Mouse (Mus musculus) heart, embryonic 10.5 days (tissue): ENCODE results near the gene Prss32. TPM values are rescaled to one million over a fixed set of nuclear protein-coding genes. Genes with fewer than 3 reads are reported as not detected.
"Not testable (repeated sequence)": the region's sequence is repeated elsewhere in the genome, so short reads cannot be mapped to it uniquely, and the experiment has no call there.

Experiments used
- DNase-seq: peaks from one replicate; pipeline ENCODE4 v3.0.0-alpha.2; 2017; ENCODE audit warnings: low spot score
- H3K27ac ChIP-seq: fragments of 300-500 bp; sonication (generic); 2 replicates; pipeline ENCODE4 v1.5.1; 2016; ENCODE audit warnings: mild to moderate bottlenecking
- H3K27me3 ChIP-seq: fragments of 300-500 bp; sonication (generic); 2 replicates; pipeline ENCODE4 v1.6.1; 2016; ENCODE audit warnings: mild to moderate bottlenecking; ENCODE audit not compliant: poor library complexity, insufficient read depth, severe bottlenecking
- H3K36me3 ChIP-seq: fragments of 300-500 bp; sonication (generic); 2 replicates; pipeline ENCODE4 v1.6.1; 2016; ENCODE audit warnings: mild to moderate bottlenecking, moderate library complexity
- H3K4me1 ChIP-seq: fragments of 300-500 bp; sonication (generic); 2 replicates; pipeline ENCODE4 v1.6.1; 2016; ENCODE audit warnings: mild to moderate bottlenecking
- H3K4me3 ChIP-seq: fragments of 300-500 bp; sonication (generic); 2 replicates; pipeline ENCODE4 v1.5.1; 2016; ENCODE audit warnings: mild to moderate bottlenecking, moderate library complexity
- H3K9me3 ChIP-seq: fragments of 300-500 bp; sonication (generic); 2 replicates; pipeline ENCODE4 v1.6.1; 2016; ENCODE audit warnings: mild to moderate bottlenecking, moderate library complexity
- WGBS: fragments of 180-500 bp; shearing (Covaris S2); methylation state at CpG from one replicate; pipeline ENCODE4 v1.1.7; 2016; 5-methylcytosine and 5-hydroxymethylcytosine counted together
- polyA plus RNA-seq: library from polyadenylated mRNA; unstranded; fragments of >200 nt; fragmentation: Nextera tagmentation; extraction: Ambion mirVana; gene quantifications from 2 replicates; pipeline ENCODE4 v1.2.1, GENCODE M21; 2016

Gene Prss32
- polyA plus RNA-seq, 1 experiment from 2014 or later, result not detected

- no peak overlapping the region for H3K27ac ChIP-seq
Observed at GRCm38 (mm10) chr17:23850853-23851749, 7.4 kb downstream of the Prss32 start.

GRCm38 (mm10) chr17:23853292-23853691, 9.6 kb downstream of the Prss32 start:
- Histone ChIP-seq H3K27ac (no peak overlapping the region), H3K9me3 (no peaks in the 10 kb centered on the region), H3K36me3 (no peaks in the 10 kb centered on the region), H3K4me3 (0 out of 2 replicates have a peak overlapping the region, but pooled peaks have one; percentile 15), H3K4me1 (peaks cover 4% of the 10 kb centered on the region; the same call in 1 of the 2 replicates), H3K27me3 (peaks cover 7% of the 10 kb centered on the region; the same call in 1 of the 2 replicates)
- WGBS, result 37% methylated on average over 5 of the region's 5 CpGs
- no peak for DNase-seq

More at GRCm38 (mm10) chr17:23850853-23851749, 7.4 kb downstream of the Prss32 start:
- Histone ChIP-seq H3K4me1 (peaks cover 4% of the 10 kb centered on the region; the same call in 1 of the 2 replicates), H3K36me3 (no peaks in the 10 kb centered on the region), H3K4me3 (no peak overlapping the region), H3K27me3 (peaks cover 4% of the 10 kb centered on the region; the same call in 1 of the 2 replicates), H3K9me3 (no peaks in the 10 kb centered on the region)
- 54% methylated on average over 18 of the region's 19 CpGs for WGBS
- no peak for DNase-seq

GRCm38 (mm10) chr17:23854229-23854765, 10.6 kb downstream of the Prss32 start:
- H3K4me1 ChIP-seq, result peaks cover 4% of the 10 kb centered on the region; the same call in 1 of the 2 replicates
- 72% methylated on average over 10 of the region's 10 CpGs for WGBS

DNA sequence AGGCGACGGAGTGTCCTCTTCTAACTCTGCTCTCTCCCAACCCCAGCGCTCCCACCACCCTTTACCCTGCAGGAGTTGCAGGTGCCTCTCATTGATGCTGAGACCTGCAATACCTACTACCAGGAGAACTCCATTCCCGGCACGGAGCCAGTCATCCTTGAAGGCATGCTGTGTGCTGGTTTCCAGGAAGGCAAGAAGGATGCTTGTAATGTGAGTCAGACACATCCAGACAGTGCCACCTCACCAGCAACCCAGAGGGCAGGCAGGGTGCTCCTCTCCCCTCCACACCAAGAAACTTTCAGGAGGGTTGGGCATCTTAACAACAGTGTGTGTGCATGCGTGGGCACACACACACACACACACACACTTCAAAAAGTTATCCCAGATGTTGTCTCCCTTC, 13.5 kb downstream of the Prss32 start:
- Histone ChIP-seq H3K4me3 (no peak overlapping the region), H3K36me3 (no peaks in the 10 kb centered on the region), H3K9me3 (no peaks in the 10 kb centered on the region), H3K4me1 (peaks cover 8% of the 10 kb centered on the region; the same call in 1 of the 2 replicates), H3K27me3 (peaks cover 20% of the 10 kb centered on the region; the same call in 1 of the 2 replicates), H3K27ac (no peak overlapping the region)
- 77% methylated on average over 6 of the region's 6 CpGs for WGBS
- no peak for DNase-seq

More at GRCm38 (mm10) chr17:23854229-23854765, 10.6 kb downstream of the Prss32 start:
- H3K27me3 ChIP-seq, result peaks cover 9% of the 10 kb centered on the region; the same call in 1 of the 2 replicates
- no peak for DNase-seq
- H3K27ac ChIP-seq, result no peak overlapping the region; the same call in 1 of the 2 replicates
- H3K36me3 ChIP-seq, result no peaks in the 10 kb centered on the region
- H3K9me3 ChIP-seq, result no peaks in the 10 kb centered on the region
- H3K4me3 ChIP-seq, result no peak overlapping the region

DNA sequence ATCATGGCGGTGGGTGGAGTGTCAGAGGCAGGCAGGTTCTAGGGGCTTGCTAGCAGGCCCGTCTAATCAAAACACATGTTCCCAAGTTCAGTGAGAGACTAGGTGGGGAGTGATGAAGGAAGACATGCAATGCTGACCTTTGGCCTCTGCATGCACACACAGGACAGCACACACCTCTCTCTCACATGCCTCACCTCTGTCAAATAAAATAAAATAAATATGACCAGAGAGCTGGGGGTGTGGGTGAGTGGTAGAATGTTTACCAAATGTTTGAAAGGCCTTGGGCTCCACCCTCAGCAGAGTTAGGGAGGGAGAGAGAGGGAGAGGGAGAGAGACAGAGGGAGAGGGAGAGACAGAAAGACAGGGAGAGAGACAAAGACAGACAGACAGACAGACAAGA, 14.3 kb downstream of the Prss32 start:
- Histone ChIP-seq H3K36me3 (no peaks in the 10 kb centered on the region), H3K9me3 (no peaks in the 10 kb centered on the region), H3K27me3 (peaks cover 20% of the 10 kb centered on the region; the same call in 1 of the 2 replicates), H3K4me1 (peaks cover 8% of the 10 kb centered on the region; the same call in 1 of the 2 replicates), H3K27ac (no peak overlapping the region), H3K4me3 (no peak overlapping the region)
- DNase-seq, result no peak
- WGBS, result 77% methylated on average over 2 of the region's 2 CpGs

DNA sequence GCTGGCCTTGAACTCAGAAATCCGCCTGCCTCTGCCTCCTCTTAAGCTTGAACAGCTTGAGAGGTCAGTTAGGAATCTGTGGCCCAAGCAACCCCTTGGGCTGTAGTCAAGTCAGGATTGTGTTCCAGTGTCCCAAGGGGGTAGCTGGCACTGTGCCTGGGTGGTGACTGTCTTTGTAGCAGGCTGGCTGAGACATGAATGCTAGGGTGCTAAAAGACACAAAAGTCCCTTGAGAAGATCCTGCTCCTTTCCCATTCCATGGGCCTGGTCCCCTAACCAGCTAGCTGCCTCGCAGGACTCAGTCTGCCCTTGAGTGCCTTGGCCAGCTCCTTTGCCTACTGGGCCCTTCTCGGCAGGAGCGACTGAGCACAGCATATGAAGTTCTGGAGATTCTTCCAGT, 19.3 kb downstream of the Prss32 start:
- H3K27ac ChIP-seq, result no peak overlapping the region
- no peaks in the 10 kb centered on the region; the same call in 1 of the 2 replicates for H3K9me3 ChIP-seq
- no peak for DNase-seq
- no peak overlapping the region for H3K4me3 ChIP-seq
- WGBS, result 79% methylated on average over 4 of the region's 4 CpGs
- H3K36me3 ChIP-seq, result no peaks in the 10 kb centered on the region
- 0 out of 2 replicates have a peak, but pooled peaks cover 4% of the 10 kb centered on the region for H3K4me1 ChIP-seq
- H3K27me3 ChIP-seq, result peaks cover 15% of the 10 kb centered on the region; the same call in 1 of the 2 replicates

DNA sequence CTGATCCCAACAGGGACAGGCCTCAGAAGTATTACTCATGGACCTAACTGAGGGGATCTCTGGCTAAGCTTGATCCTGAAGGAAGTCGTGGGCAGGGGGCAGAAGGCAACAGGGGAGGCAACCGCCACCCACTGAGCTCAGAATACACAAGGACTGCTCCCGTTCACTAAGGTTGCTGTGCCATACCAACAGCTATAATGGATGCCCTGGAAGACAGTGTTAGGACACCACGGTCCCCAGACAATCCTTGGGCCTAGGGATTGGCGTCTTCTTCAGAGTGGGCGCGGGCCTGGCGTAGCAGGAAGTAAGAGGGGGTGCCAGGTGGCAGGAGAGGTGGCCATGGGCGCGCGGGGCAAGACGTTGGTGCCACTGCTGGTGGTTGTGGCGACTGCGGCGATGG, 24.1 kb downstream of the Prss32 start, which contains the start of gene Prss21:
Prss21 (plus strand) TSS at position 301 of the 400 bp plus-strand sequence.
- H3K9me3 ChIP-seq, result no peaks in the 10 kb centered on the region; the same call in 1 of the 2 replicates
- no peak within 1 kb of the TSS for H3K4me3 ChIP-seq
- H3K36me3 ChIP-seq, result no peaks in the 10 kb centered on the region
- WGBS, result 78% methylated on average over 15 of the region's 15 CpGs
- H3K4me1 ChIP-seq, result peaks cover 6% of the 10 kb centered on the region; the same call in 1 of the 2 replicates
- DNase-seq, result no peak
- 0 out of 2 replicates have a peak, but pooled peaks cover 3% of the 10 kb centered on the region for H3K27me3 ChIP-seq
- no peak within 1 kb of the TSS for H3K27ac ChIP-seq

DNA sequence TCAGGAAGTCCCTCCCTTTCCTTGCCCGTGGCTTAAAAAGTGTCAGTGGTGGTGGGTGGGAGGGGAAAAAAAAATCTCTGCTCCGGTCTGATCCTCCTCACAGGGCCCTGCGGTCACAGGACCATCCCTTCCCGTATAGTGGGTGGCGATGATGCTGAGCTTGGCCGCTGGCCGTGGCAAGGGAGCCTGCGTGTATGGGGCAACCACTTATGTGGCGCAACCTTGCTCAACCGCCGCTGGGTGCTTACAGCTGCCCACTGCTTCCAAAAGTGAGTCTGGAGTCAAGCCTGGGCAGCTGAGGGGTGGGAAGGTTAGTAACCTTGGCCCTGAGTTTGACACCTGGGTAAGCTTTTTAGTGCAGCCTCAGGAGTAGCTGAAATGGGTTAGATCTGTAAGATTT, 24.9 kb downstream of the Prss32 start:
- 0 out of 2 replicates have a peak, but pooled peaks cover 3% of the 10 kb centered on the region for H3K27me3 ChIP-seq
- no peak overlapping the region for H3K4me3 ChIP-seq
- H3K9me3 ChIP-seq, result no peaks in the 10 kb centered on the region; the same call in 1 of the 2 replicates
- peaks cover 6% of the 10 kb centered on the region; the same call in 1 of the 2 replicates for H3K4me1 ChIP-seq
- no peak overlapping the region for H3K27ac ChIP-seq
- 82% methylated on average over 11 of the region's 11 CpGs for WGBS
- DNase-seq, result no peak
- H3K36me3 ChIP-seq, result no peaks in the 10 kb centered on the region

DNA sequence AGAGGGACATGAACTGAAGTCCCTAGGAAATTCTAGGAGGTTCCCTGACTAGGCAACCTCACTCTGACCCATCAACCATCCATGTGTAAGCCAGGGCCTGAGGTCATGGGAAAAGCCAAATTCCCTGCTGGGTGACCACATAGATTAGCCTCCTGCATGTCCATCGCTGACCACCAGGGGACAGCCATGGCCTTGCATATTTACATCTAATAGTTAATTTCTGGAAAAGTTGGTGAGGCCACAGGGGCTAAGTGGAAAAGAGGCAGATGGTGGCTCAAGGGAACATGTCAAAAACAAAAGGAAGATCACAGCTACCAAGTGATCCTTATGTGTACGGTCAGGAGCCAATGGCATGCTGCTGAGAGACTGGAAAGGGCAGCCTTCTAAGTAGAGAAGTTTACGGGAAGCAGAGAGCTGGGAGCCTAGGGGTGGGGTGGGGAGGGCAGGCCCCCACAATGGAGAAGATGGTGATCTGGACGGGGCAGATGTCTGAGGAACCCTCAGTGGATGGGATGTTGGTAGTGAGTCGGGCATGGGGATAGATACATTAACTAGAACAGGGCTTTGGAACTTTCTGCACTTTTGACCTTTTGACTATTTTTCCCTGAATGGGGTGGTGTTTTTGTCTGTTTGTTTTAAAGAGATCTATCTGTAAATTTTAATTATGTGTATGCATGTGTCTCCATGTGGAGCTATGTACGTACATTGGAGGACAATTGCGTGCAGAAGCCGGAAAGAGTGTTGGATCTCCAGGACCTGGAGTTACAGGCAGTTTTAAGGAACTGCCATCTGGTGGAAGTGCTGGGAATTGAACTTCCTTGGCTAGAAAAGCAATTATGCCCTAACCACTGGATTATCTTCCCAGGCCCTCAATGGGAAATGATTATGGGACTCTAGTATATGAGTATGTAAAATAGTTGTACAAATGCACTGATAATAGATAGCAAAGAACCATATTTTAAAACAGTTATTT, 30.5 kb downstream of the Prss32 start:
- Histone ChIP-seq H3K36me3 (no peaks in the 10 kb centered on the region), H3K9me3 (no peaks in the 10 kb centered on the region), H3K27me3 (peaks cover 4% of the 10 kb centered on the region; the same call in 1 of the 2 replicates), H3K27ac (no peak overlapping the region), H3K4me3 (no peak overlapping the region), H3K4me1 (peaks cover 10% of the 10 kb centered on the region)
- DNase-seq, result no peak
- WGBS, result 43% methylated on average over 8 of the region's 8 CpGs

- peaks cover 4% of the 10 kb centered on the region; the same call in 1 of the 2 replicates for H3K27me3 ChIP-seq
- H3K9me3 ChIP-seq, result no peaks in the 10 kb centered on the region
- no peak overlapping the region for H3K27ac ChIP-seq
- no peaks in the 10 kb centered on the region for H3K36me3 ChIP-seq
- no peak for DNase-seq
- 59% methylated on average over 3 of the region's 3 CpGs for WGBS
- H3K4me3 ChIP-seq, result no peak overlapping the region
- peaks cover 4% of the 10 kb centered on the region for H3K4me1 ChIP-seq
Observed at GRCm38 (mm10) chr17:23876741-23877140, 33.1 kb downstream of the Prss32 start.

DNA sequence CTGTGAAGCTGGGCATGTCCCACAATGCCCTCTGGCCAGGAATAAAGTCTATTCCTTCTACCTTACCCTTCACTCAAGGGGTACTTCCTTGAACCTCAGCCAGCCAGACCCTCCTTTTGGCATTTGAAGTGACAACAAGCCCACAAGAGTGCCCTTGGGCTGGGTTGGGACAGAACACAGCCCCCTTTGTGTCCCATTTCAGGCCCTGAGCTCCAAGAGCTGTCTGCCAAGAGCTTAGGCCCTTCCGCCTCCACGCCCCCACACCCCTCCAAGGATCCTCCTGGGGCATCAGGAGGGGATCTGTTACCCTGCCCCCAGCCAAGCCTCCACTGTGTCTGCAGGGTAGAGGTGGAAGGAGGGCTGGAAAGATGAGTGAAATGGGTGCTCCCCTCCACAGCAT, 33.5 kb downstream of the Prss32 start:
- peaks cover 4% of the 10 kb centered on the region for H3K4me1 ChIP-seq
- H3K9me3 ChIP-seq, result no peaks in the 10 kb centered on the region
- H3K4me3 ChIP-seq, result no peak overlapping the region
- WGBS, result 82% methylated on average over 2 of the region's 2 CpGs
- peaks cover 4% of the 10 kb centered on the region; the same call in 1 of the 2 replicates for H3K27me3 ChIP-seq
- no peaks in the 10 kb centered on the region for H3K36me3 ChIP-seq
- H3K27ac ChIP-seq, result no peak overlapping the region
- no peak for DNase-seq

- WGBS, result 44% methylated on average over 4 of the region's 4 CpGs
- H3K4me3 ChIP-seq, H3K36me3 ChIP-seq, H3K9me3 ChIP-seq, H3K27me3 ChIP-seq, H3K4me1 ChIP-seq, H3K27ac ChIP-seq, DNase-seq: not testable (repeated sequence)
Observed at GRCm38 (mm10) chr17:23880576-23880975, 36.9 kb downstream of the Prss32 start, which contains the start of the genes Dcpp1 and Dcpp2. Gene Dcpp1 (plus strand): TSS chr17:23880876. Gene Dcpp2 (plus strand): TSS chr17:23880880.
